Mouse (Mus musculus) olfactory bulb, adult 2 months (tissue): Measurements from ENCODE around the gene Ddx47. TPM values are rescaled to one million over a fixed set of nuclear protein-coding genes. Genes with fewer than 3 reads are reported as not detected.
A peak's percentile ranks its signal among the peaks of the same experiment; 100 is the strongest.

Experiments used
- H3K27ac ChIP-seq: fragments of 200-500 bp; 2 replicates; pipeline ENCODE4 v1.5.1; 2012; ENCODE audit warnings: low read depth, low read length; ENCODE audit not compliant: insufficient read depth
- H3K4me1 ChIP-seq: fragments of 200-500 bp; 2 replicates; pipeline ENCODE4 v1.6.1; 2012; ENCODE audit warnings: low read length; ENCODE audit not compliant: control insufficient read depth, insufficient read depth
- H3K4me3 ChIP-seq: fragments of 200-500 bp; 2 replicates; pipeline ENCODE4 v1.5.1; 2012; ENCODE audit warnings: mild to moderate bottlenecking, low read depth, low read length, moderate library complexity; ENCODE audit not compliant: insufficient read depth
- CTCF ChIP-seq: fragments of 200-500 bp; IDR thresholded peaks from 2 replicates; pipeline ENCODE4 v1.5.1; 2012; ENCODE audit warnings: low read depth, mild to moderate bottlenecking, low read length, moderate library complexity; ENCODE audit not compliant: insufficient read depth
- POLR2A ChIP-seq: fragments of 200-500 bp; IDR thresholded peaks from 2 replicates; pipeline ENCODE4 v1.6.1; 2012; ENCODE audit warnings: mild to moderate bottlenecking, low read depth, low read length, moderate library complexity; ENCODE audit not compliant: insufficient read depth
- WGBS: fragments of 180-500 bp; shearing (Covaris S2); methylation state at CpG from one replicate; pipeline ENCODE4 v1.1.7; 2018; 5-methylcytosine and 5-hydroxymethylcytosine counted together
- polyA plus RNA-seq: library from polyadenylated mRNA; stranded (reverse); fragments of >200 nt; gene quantifications from 2 replicates; pipeline ENCODE4 v1.2.4, GENCODE M21; 2012; ENCODE audit warnings: low replicate concordance; ENCODE audit not compliant: missing spikeins, insufficient read depth, insufficient read length

Gene Ddx47
- polyA plus RNA-seq, 1 experiment: not detected

- TF ChIP-seq POLR2A (no peak), CTCF (no peak)
- Histone ChIP-seq H3K4me3 (no peak overlapping the region), H3K4me1 (no peaks in the 10 kb centered on the region), H3K27ac (no peak overlapping the region)
- 86% methylated on average over 1 of the region's 1 CpGs for WGBS
Observed at GRCm38 (mm10) chr6:135024781-135025420, 13.5 kb downstream of the Ddx47 start.

GRCm38 (mm10) chr6:135026232-135026631 is 14.8 kb downstream of the Ddx47 start:
- no peak overlapping the region for H3K4me3 ChIP-seq
- WGBS: 14% methylated on average over 3 of the region's 3 CpGs
- TF ChIP-seq CTCF (no peak), POLR2A (no peak)
- no peaks in the 10 kb centered on the region for H3K4me1 ChIP-seq
- H3K27ac ChIP-seq: no peak overlapping the region

- Histone ChIP-seq H3K4me3 (no peak overlapping the region), H3K27ac (no peak overlapping the region), H3K4me1 (no peaks in the 10 kb centered on the region)
- TF ChIP-seq CTCF: no peak
- no peak for TF ChIP-seq POLR2A
- WGBS: 83% methylated on average over 2 of the region's 2 CpGs
Observed at GRCm38 (mm10) chr6:135026755-135027154, 15.3 kb downstream of the Ddx47 start.

- Histone ChIP-seq H3K4me1 (no peaks in the 10 kb centered on the region), H3K27ac (no peak overlapping the region), H3K4me3 (no peak overlapping the region)
- TF ChIP-seq POLR2A (no peak), CTCF (no peak)
- WGBS: 91% methylated on average over 4 of the region's 4 CpGs
Observed at GRCm38 (mm10) chr6:135029246-135029645, 17.8 kb downstream of the Ddx47 start.

DNA sequence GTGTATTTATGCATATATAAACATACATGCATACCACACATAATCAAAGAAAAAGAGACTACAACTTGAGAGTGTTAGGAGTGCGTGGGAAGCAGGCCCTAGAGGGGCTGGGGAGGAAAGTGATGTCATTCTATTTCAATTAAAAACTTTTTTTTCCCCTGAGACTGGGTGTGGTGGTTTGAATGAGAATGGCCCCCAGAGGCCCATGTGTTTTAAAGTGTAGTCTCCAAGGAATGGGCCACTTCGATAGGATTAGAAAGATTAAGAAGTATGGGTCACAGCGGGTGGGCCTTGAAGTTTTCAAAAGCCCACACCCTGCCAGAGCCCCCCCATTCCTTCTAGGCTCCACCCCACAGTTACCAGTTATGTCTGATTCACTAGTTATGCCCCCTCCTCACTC is 27.3 kb downstream of the Ddx47 start:
- Histone ChIP-seq H3K4me3 (no peak overlapping the region), H3K27ac (no peak overlapping the region), H3K4me1 (peaks cover 7% of the 10 kb centered on the region)
- TF ChIP-seq POLR2A (no peak), CTCF (no peak)
- WGBS: 81% methylated on average over 3 of the region's 3 CpGs

GRCm38 (mm10) chr6:135040275-135040871 is 29.0 kb downstream of the Ddx47 start:
- WGBS: 6% methylated on average over 21 of the region's 21 CpGs
- H3K4me1 ChIP-seq: peaks cover 7% of the 10 kb centered on the region
- H3K27ac ChIP-seq: 0 out of 2 replicates have a peak overlapping the region, but pooled peaks have one; percentile 17
- TF ChIP-seq POLR2A: no peak
- TF ChIP-seq CTCF: no peak
- H3K4me3 ChIP-seq: peak overlapping the region; percentile 29

- Histone ChIP-seq H3K4me3 (no peak overlapping the region), H3K27ac (no peak overlapping the region), H3K4me1 (peaks cover 7% of the 10 kb centered on the region)
- TF ChIP-seq CTCF (no peak), POLR2A (no peak)
- 70% methylated on average over 3 of the region's 3 CpGs for WGBS
Observed at GRCm38 (mm10) chr6:135041930-135042329, 30.5 kb downstream of the Ddx47 start.

- Histone ChIP-seq H3K4me1 (peaks cover 8% of the 10 kb centered on the region), H3K4me3 (no peak overlapping the region), H3K27ac (no peak overlapping the region)
- 80% methylated on average over 9 of the region's 9 CpGs for WGBS
- TF ChIP-seq POLR2A (no peak), CTCF (no peak)
Observed at GRCm38 (mm10) chr6:135047276-135047675, 35.9 kb downstream of the Ddx47 start.

GRCm38 (mm10) chr6:135048509-135048908 is 37.1 kb downstream of the Ddx47 start:
- Histone ChIP-seq H3K4me3 (no peak overlapping the region), H3K4me1 (peaks cover 8% of the 10 kb centered on the region), H3K27ac (no peak overlapping the region)
- 83% methylated on average over 6 of the region's 6 CpGs for WGBS
- TF ChIP-seq CTCF (no peak), POLR2A (no peak)

DNA sequence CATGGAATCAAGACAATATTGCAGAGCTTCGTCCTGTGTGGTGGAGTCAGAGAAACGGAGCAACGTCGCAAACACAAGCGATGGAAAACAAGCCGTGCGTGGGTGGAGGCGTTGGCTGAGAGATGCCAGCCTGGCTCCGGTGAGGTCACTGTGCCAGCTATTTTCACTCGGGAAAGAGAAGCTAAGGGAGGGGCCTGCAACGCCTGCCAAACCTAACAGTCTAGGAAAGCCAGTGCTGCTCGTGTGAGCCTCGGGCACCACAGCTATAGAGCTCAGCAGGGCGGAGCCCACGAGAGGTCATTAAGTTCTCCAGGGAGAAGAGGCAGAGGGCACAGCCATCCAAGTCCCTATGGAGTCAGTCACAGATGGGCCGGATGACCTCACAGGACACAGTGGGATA is 37.5 kb downstream of the Ddx47 start:
- TF ChIP-seq POLR2A (no peak), CTCF (no peak)
- 41% methylated on average over 16 of the region's 16 CpGs for WGBS
- Histone ChIP-seq H3K4me1 (peaks cover 8% of the 10 kb centered on the region), H3K4me3 (no peak overlapping the region), H3K27ac (no peak overlapping the region)
